Mouse (Mus musculus) olfactory bulb, adult 2 months (tissue): ENCODE results near the gene Vstm4.

Experiments used
- CTCF ChIP-seq: fragments of 200-500 bp; IDR thresholded peaks from 2 replicates; pipeline ENCODE4 v1.5.1; 2012; ENCODE audit warnings: low read depth, mild to moderate bottlenecking, low read length, moderate library complexity; ENCODE audit not compliant: insufficient read depth
- POLR2A ChIP-seq: fragments of 200-500 bp; IDR thresholded peaks from 2 replicates; pipeline ENCODE4 v1.6.1; 2012; ENCODE audit warnings: mild to moderate bottlenecking, low read depth, low read length, moderate library complexity; ENCODE audit not compliant: insufficient read depth

DNA sequence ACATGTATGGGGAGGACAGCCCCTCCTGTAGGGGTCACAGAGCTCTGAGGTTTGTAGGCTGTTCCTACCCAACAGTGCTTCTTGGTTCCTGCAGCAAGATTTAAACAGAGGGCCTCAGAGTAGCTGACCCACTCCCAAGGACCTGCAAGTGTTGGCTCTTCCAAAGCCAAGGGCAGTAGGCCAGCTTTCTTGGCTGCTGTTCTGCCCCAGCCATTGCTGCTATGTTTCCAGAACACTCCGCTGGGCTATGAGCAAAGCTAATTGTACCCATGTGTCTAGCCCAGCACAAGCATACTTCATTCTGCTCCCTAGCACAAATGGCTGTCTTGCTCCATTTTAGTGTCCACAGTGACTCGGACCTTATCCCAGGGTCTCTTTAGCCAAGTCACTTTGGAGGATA is 40.3 kb downstream of the Vstm4 start:
- TF ChIP-seq CTCF (no peak), POLR2A (no peak)
